Mouse (Mus musculus) brain, embryonic 18.5 days (tissue): ENCODE data around the gene Cherp.

Experiments
- DNase-seq: peaks from one replicate; pipeline ENCODE4 v3.0.0-alpha.2; 2012; ENCODE audit warnings: low read depth, low spot score

Gene Cherp

GRCm38 (mm10) chr8:72474826-72475546 is at the start of gene Cherp:
TSS of gene Cherp (minus strand) at chr8:72475226.
- DNase-seq = peak; percentile 97

DNA sequence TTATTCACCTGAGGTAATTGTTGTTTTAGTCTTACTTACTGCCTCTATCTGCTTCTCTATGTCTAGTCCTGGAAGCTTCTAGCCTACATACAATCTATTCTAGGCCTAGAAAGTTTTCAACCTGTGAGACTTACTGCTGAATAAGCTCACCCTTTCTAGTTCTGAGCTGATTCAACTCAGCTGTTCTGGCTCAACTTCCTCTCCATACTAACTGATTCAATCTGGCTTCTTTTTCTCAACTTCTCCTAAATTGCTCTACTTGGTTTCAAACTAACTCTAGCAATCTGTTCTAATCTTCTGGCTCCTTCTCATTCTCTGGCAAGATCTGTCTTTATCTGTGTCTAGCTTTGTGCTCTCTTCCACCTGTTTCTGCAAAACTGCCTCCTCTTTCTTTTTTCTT is 46.9 kb upstream of the Cherp start:
- DNase-seq = no peak

GRCm38 (mm10) chr8:72517421-72517988 is 42.5 kb upstream of the Cherp start:
- DNase-seq = no peak

DNA sequence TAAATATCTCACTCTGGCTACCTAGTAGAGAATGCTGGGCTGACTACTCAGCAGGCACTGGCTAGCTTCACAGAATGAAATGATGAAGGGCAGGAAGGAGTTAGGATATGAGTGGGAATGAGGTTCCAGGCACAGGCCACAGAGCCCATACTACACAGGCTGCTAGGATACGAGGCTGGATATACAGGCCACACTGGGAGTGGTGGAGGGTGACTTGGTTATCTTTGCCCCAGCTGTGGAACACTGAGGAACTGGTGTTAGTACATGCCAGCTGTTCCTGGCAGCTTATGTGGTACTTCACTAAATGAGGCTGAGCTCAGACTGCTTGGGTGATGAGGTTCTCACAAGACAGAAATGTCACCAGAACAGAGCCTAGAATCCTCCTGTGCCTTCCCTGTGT is 38.1 kb upstream of the Cherp start:
- DNase-seq = no peak

DNA sequence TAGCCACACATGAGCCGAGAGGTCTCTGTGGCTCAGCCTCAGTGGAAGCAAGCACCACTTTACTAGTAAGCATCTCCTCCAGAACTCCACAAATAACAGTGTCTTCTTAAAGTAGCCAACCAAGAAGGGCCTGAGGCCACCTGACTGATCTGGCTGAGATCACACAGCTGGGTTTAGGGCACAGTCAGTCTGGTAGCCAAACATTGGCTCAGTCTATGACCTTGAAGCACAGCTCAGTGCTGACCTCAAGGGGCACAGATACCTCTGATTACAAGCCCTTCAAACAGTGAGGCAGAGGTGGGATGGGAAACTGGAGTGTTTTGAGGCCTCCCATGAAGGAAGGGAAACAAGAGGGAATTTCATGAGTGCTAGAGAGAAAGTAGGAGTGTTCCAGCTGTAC is 37.6 kb upstream of the Cherp start:
- DNase-seq = no peak

DNA sequence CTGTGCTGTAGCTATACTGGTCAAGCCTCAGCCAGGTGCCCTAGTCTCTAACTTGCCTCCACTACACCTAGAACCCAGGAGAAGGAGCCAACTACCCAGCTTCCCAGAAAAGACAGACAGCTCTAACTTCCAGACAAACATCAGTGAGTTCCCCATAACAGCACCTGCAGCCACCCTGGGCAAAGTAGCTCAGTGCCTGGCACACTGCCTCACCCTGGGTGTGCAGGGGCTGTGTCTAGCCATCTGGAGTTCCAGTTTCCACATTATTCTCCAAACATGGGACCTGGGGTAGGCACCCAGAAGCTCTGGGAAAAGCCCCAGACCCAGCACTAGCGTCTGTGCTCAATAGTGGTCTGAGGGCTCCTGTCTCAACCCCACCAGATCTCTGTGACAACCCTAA is 32.5 kb upstream of the Cherp start:
- DNase-seq = no peak

DNA sequence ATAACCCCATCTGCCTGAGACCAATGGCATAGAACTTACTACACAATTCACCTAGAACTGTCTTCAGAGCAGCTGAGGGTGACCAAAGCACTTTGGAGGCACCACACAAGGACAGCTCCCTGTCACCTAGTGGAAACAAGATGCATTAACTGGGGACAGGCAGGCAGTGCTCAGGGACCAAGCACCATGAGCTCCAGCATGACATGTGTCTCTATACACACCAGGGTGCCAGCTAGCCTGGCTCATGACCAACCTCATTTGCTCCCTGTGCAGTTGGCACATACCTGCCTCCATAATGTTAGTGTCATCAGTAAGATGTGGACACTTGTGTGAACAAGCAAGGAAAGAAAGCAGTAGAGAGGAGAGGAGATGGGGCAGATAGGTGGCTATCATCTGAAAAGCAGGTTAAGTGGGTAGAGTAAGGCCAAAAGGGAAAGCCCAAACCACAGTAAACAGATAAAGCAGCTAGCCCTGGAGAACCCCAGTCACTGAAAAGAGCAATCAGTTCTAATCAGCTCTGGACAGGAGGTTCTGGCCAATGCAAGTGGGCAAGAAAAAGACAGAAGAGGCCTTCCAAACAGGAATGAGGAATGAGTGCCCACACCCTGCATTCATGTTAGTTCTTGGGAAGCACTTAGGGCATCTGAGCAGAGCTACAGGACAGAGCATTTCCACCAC is 29.8 kb upstream of the Cherp start:
- no peak for DNase-seq

- DNase-seq = no peak
Measured at GRCm38 (mm10) chr8:72504137-72504536, 29.1 kb upstream of the Cherp start.

- DNase-seq = no peak
Measured at GRCm38 (mm10) chr8:72500521-72500931, 25.5 kb upstream of the Cherp start.

DNA sequence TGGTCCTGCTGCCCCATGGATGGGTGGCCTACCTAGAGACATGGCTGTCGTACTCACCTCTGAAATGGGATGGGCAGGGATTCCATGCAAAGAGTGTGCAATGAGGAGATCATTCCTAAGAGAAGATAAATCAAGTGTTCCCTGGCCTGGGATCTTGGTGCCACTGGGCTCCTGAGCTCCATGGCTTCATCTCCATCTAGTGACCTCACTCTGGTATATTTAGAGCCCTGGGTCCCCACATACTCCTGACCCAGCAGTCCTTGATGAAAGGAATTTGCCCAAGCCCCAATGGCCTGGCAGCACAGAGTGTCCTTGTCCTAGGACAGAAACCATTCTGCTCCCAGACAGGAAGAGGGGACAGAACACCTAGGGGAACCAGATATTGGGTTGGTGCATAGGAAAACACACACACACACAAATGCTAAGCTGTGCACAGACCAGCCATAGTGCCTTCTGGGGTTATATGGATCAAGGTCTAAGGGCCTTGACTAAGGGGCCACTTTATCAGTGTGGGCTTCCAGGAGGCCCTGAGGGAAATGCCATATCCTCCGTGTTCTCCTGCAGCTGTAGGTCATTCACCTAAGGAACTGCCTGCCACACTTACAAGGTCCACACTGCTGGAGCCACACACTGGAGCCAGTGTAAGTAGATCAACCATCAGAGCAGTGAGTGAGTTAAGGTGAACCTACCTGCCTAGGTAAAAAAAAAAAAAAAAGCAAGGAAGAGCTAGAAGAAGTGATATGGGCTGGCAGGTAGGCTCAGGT is 24.7 kb upstream of the Cherp start:
- no peak for DNase-seq

DNA sequence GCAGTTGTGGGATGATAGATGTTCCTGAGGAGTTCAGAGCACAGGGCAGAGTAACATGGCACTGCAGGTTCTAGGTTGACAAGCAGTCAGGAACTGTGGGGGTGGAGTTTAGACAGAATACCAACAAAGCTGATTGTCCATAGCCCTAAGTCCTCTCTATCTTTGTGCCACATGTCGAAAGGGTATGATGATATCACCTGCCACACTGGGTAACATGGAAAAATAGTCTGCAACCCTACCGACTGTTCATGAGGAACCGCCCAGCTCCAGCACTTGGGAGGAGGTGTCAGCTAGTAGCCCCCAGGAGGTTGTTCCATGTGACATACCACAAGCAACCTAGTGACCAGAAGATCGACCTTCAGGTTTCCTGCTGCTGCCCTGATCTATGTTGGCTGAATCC is 23.5 kb upstream of the Cherp start:
- no peak for DNase-seq

DNA sequence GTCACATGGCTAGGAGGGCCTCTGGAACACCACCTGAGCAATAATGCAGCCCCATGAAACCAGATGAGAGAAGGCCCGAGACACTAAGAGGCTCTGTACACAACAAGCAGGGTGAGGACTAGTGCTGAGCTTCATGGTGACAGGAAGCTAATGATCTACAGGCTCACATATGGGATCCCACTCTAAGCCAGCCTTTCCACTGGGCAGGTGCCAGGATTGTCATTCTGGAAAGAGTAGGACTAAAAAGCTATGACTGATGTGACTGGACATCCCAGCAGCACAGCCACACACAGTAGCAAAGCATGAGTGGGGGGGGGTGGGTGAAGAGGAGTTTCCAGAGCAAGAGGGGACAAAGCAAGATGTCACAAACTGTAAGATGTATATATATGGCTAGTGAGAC is 22.9 kb upstream of the Cherp start:
- no peak for DNase-seq

DNA sequence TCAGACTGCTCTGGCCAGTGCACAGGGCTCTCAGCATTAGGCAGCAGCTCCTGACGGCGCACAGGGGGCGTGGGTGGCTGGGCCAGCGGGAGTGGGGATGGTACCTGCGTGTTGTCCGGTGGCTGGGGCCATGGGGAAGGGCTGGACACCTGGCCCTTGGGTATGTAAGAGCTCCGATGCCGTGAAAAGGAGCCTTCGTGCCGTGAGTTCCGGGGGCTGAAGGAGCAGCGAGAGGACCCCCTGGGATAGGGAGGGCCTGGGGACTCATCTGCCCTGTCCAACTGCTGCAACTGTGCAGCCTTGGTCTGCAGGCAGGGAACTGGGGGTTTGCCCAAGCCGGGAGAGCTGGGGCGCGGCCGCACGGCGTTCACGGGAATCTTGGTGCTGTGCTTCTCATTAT is 21.2 kb upstream of the Cherp start:
- DNase-seq = no peak

- DNase-seq = no peak
Measured at GRCm38 (mm10) chr8:72495411-72496111, 20.5 kb upstream of the Cherp start.

DNA sequence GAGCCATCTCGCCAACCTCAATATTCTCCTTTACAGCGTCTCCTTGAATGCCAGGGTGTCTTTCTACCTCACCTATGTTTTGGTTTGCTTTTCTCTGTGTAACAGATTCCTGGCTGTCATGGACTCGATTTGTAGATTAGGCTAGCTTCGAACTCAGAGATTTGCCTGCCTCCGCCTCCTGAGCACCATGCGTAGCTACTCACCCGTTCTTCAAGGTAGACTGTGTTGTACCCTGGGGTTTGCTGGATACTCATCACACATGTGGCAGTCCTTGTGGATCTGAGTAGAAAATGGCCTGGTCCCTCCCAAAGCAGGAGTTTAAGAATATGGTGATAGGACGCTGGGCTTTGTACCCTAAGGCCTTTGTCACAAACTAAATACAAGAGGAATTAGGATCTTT is 18.4 kb upstream of the Cherp start:
- no peak for DNase-seq

DNA sequence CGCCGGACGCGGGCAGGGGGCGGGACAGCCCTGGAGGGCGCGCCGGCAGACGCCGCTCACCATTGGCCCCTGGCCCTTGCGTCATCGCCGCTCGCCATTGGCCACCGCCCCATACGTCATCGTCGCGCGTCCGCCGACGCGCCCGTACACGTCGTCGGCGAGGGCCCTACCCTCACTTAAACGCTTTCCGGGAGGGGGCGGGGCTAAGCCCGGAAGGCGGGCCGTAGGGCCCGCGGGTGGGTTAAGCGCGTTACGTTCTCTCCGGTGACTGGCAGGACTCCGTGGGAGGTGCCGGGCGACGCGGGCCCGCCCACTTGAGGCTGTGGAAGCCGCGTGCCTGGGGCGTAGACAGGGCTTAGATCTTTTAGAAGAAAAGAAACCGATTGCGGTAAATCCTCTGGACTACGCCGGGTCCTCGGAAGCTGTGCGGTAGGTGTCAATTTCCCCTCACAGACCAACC is 17.6 kb upstream of the Cherp start:
- DNase-seq = peak; percentile 96

GRCm38 (mm10) chr8:72491680-72492621 is 16.9 kb upstream of the Cherp start, which contains the start of gene Slc35e1:
TSS of gene Slc35e1 (minus strand) at chr8:72492614.
- no peak for DNase-seq

DNA sequence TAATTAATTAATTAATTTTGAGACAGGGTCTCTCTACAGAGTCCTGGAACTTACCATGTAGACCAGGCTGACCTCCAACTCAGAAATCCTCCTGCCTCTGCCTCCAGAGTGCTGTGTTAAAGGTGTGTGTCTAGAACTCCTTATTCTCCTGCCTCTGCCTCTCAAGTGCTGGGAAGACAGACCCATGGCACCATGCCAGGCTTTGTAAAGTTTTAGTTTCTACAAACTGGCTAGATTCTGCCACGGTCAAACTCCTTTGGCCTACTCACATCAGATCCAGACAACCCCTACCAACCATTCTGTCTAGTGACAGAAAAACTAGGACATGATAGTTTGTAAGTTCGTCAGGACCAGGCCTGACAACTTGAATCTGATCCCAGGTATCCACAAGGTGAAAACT is 16.0 kb upstream of the Cherp start:
- DNase-seq = no peak

DNA sequence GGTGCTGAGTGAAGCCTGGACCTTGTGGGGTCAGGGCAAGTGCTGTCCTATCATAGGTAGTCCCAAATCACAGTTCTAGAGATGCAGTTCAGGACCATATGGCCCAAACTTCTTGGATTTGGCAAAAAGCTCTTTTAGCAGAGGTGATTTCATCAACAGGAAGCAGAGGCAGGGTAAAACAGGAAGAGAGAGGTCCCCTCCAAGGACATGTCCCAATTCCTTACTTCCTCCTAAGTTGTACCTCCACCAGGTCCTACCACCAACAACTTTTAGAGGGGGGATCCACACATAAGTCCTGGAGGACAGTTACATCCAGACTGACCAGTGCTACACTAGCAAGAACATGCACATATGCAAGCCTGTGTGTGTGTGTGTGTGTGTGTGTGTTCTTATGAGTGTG is 12.0 kb upstream of the Cherp start:
- DNase-seq = no peak

GRCm38 (mm10) chr8:72485456-72486199 is 10.6 kb upstream of the Cherp start:
- no peak for DNase-seq
